Mouse (Mus musculus): ENCODE measurements around the gene Sprr2f. TPM values are rescaled to one million over a fixed set of nuclear protein-coding genes. Genes with fewer than 3 reads are reported as not detected.

Sprr2f gene
- 2.9 and 7.7 TPM in 2 replicates for polyA plus RNA-seq (2012; rRNA removed)

DNA sequence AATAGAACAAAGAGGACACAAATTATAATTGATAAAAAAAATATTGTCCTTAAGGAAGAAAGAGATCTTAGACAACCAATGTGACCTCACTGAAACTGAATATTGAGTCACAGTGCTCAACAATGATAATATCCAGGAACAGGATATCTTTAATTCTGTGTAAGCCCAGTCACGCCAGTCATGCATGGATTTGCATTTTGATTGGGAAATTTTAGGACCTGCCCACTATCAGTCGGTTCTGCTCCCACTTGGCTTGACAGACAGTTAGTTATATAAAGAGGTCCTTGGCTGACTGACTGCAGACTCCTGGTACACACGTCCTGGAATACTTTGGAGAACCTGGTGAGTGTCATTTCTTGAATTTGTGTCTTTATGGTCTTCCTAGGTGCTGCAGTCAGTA is at the start of gene Sprr2f:
Gene Sprr2f, plus strand, starts transcription at position 301 of the 400 bp plus-strand sequence.

DNA sequence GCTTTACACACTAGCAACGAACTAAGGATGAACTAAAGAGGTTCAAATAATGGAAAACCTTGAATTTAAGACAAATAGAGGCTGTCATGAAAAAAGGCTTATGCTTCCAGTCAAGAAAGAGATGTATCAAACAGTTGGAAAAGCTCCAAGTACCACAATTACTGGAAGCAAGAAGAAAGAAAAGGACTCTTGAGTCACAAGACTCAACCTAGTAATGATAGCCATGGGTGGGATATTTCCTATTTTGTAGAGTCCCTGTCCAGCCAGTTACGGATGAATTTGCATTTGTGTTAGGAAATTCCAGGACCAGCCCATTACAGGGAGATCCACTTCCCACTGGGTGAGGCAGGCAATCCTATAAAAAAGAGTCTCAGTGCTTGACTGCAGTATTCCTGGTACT is 48.7 kb upstream of the Sprr2f start, which contains the start of gene Sprr2b:
Gene Sprr2b, plus strand, starts transcription at position 301 of the 400 bp plus-strand sequence.

GRCm38 (mm10) chr3:92338840-92339239 is 26.1 kb upstream of the Sprr2f start, which contains the start of gene Sprr2d:
TSS of gene Sprr2d (plus strand) at chr3:92339140.

DNA sequence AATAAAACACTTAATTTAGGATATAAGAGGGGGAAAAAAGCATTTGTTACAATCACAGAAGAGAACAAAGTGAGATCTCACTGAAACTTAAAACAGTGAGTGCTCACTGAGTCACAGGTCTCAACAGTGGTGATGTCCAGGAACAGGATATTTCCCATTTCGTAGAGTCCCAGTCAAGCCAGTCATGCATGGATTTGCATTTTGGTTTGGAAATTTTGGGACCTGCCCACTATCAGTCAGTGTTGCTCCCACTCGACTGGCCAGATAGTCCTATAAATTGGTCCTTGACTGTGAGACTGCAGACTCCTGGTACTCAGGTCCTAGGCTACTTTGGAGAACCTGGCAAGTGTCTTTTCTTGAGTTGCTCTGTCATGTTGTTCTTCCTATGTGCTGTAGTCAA is 13.1 kb upstream of the Sprr2f start, which contains the start of gene Sprr2e:
Gene Sprr2e, plus strand, starts transcription at position 301 of the 400 bp plus-strand sequence.

DNA sequence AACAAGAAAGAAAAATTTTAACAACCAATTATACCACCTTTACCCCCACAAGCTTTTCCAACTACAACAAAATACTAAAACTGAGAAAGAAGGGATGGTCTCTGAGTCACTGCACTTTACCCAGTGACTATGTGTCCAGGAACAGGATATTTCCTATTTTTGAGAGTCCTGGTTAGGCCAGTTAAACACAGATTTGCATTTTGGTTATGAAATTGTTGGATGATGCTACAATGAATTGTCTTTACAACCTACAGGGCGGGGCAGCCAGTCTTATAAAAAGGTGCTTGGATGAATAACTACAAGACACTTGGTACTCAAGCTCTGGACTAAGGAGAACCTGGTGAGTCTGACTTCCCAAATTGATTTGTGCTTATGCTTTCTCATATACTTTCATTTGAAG is 20.4 kb downstream of the Sprr2f start, which contains the start of gene Sprr2h:
Gene Sprr2h, plus strand, starts transcription at position 301 of the 400 bp plus-strand sequence.

GRCm38 (mm10) chr3:92407691-92408090 is 42.7 kb downstream of the Sprr2f start, which contains the start of gene Sprr2i:
TSS of gene Sprr2i (plus strand) at chr3:92407991.

Other genes starting within 250 kb of the Sprr2f start
- not detected in 2 replicates for gene Prr9, start 241.2 kb upstream of the Sprr2f start, polyA plus RNA-seq (2012; rRNA removed)
- not detected in 2 replicates for gene Lelp1, start 222.4 kb upstream of the Sprr2f start, polyA plus RNA-seq (2012; rRNA removed)
- gene Sprr2a1, start 149.4 kb upstream of the Sprr2f start, polyA plus RNA-seq (2012; rRNA removed), result 36.4 and 39.0 TPM in 2 replicates
- 33,133 and 71,165 TPM in 2 replicates for gene Sprr2a2, start 149.3 kb upstream of the Sprr2f start, polyA plus RNA-seq (2012; rRNA removed)
- 693 and 1,565 TPM in 2 replicates for gene Sprr2a3, start 79.8 kb upstream of the Sprr2f start, polyA plus RNA-seq (2012; rRNA removed)
- 9.6 and 30.5 TPM in 2 replicates for gene Sprr2b, start 48.6 kb upstream of the Sprr2f start, polyA plus RNA-seq (2012; rRNA removed)
- gene Sprr2d, start 26.0 kb upstream of the Sprr2f start, polyA plus RNA-seq (2012; rRNA removed), result 9.8 and 18.7 TPM in 2 replicates
- 3.8 and 5.0 TPM in 2 replicates for gene Sprr2e, start 13.0 kb upstream of the Sprr2f start, polyA plus RNA-seq (2012; rRNA removed)
- 0.20 and 0.31 TPM in 2 replicates for gene Sprr2h, start 20.5 kb downstream of the Sprr2f start, polyA plus RNA-seq (2012; rRNA removed)
- gene Sprr2i, start 42.8 kb downstream of the Sprr2f start, polyA plus RNA-seq (2012; rRNA removed), result 37.4 and 59.0 TPM in 2 replicates
- 16.1 and 18.8 TPM in 2 replicates for gene Sprr2j-ps, start 52.9 kb downstream of the Sprr2f start, polyA plus RNA-seq (2012; rRNA removed)
- 4.8 and 10.8 TPM in 2 replicates for gene Gm9774, start 64.2 kb downstream of the Sprr2f start, polyA plus RNA-seq (2012; rRNA removed)
- gene Sprr2k, start 67.4 kb downstream of the Sprr2f start, polyA plus RNA-seq (2012; rRNA removed), result 0.52 and 0.62 TPM in 2 replicates
- 22.3 and 23.6 TPM in 2 replicates for gene Sprr1b, start 73.6 kb downstream of the Sprr2f start, polyA plus RNA-seq (2012; rRNA removed)
- 1,016 and 1,618 TPM in 2 replicates for gene Sprr3, start 93.5 kb downstream of the Sprr2f start, polyA plus RNA-seq (2012; rRNA removed)
- gene Sprr1a, start 120.7 kb downstream of the Sprr2f start, polyA plus RNA-seq (2012; rRNA removed), result 608 and 748 TPM in 2 replicates
- gene Sprr4, start 135.3 kb downstream of the Sprr2f start, polyA plus RNA-seq (2012; rRNA removed), result not detected in 2 replicates
- gene 2310046K23Rik, start 169.3 kb downstream of the Sprr2f start, polyA plus RNA-seq (2012; rRNA removed), result 0.13 and 0.28 TPM in 2 replicates
- 1.8 and 2.7 TPM in 2 replicates for gene Ivl, start 208.5 kb downstream of the Sprr2f start, polyA plus RNA-seq (2012; rRNA removed)
- not detected in 2 replicates for gene Smcp, start 223.8 kb downstream of the Sprr2f start, polyA plus RNA-seq (2012; rRNA removed)
- 2.9 and 3.0 TPM in 2 replicates for gene 2210017I01Rik, start 242.3 kb downstream of the Sprr2f start, polyA plus RNA-seq (2012; rRNA removed)

All from stomach, adult 2 months (tissue).